Mouse (Mus musculus): ENCODE data around the gene Ptgr2.
"Not testable (repeated sequence)": the region's sequence is repeated elsewhere in the genome, so short reads cannot be mapped to it uniquely, and the experiment has no call there.

Ptgr2 gene

GRCm38 (mm10) chr12:84284885-84285592 is at the start of gene Ptgr2:
Ptgr2 (plus strand) TSS chr12:84285232.
- peak; percentile 96 for DNase-seq

DNA sequence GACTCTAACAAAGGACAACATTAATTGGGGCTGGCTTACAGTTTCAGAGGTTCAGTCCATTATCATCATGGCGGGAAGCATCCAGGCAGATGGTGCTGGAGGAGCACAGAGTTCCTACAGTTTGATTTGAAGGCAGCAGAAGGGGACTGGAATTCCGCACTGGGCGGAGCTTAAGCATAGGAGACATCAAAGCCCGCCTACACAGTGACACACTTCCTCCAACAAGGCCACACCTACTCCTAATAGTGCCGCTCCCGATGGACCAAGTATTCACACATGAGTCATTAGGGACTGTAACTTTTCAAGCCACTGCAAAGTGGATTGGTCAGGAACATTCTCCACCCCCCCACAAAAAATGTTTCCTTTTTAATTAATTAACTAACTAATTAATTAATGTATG is 49.5 kb upstream of the Ptgr2 start:
- no peak for DNase-seq

DNA sequence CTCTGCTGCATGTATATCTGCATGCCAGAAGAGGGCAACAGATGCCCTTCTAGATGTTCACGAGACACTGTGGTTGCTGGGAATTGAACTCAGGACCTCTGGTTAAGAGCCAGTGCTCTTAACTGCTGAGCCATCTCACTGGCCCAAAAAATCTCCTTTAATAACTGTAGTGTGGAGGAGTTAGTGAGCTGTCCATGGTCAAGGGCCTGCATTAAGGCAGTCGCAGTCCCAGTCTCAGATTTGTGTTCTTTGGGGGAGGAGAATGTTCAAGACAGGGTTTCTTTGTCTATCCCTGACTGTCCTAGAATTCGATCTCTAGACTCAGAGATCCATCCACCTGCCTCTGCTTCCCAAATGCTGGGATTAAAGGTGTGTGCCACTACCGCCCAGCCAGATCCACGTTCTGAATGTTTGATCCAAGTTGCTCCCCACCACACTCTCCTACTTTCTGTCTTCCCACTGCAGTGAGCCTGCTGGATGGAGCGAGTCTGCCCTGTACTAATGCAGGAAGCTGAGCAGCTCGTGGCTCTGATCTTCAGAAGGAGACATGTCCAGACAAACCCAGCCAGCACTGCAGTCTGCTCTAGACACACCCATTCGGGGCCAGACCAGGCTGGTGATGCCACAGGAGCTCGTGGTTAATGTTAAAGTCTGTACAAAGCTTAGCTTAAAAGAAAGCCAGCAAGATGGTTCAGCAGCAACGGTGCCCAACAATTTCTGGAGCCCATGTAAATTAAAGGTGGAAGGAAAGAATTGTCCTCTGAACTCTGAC is 48.9 kb upstream of the Ptgr2 start:
- no peak for DNase-seq

GRCm38 (mm10) chr12:84237036-84237435 is 48.0 kb upstream of the Ptgr2 start:
- not testable (repeated sequence) for DNase-seq

GRCm38 (mm10) chr12:84243076-84243770 is 41.8 kb upstream of the Ptgr2 start:
- peak; percentile 15 for DNase-seq

DNA sequence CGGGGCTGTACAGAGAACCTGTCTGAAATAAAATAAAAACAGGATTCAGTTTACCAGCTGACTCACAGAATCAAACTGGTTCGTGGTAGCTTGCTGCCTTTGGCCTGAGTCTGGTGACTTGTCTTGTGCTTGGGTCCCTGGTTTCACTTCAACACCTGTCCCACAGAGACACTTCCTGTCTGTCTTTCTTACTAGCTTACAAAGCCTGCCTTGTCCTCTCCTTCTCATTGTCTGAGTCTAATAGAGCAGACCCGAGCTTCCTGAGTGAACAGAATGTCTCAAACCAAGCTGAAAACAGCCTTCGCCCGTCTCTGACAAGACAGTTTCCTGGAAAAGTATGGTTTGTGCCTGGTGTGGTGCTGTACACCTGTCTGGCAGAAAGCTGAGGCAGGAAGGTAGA is 39.3 kb upstream of the Ptgr2 start:
- DNase-seq, result no peak

GRCm38 (mm10) chr12:84249217-84249616 is 35.8 kb upstream of the Ptgr2 start:
- peak; percentile 32 for DNase-seq

- DNase-seq, result no peak
Measured at GRCm38 (mm10) chr12:84252811-84253210, 32.2 kb upstream of the Ptgr2 start.

GRCm38 (mm10) chr12:84254886-84255285 is 30.1 kb upstream of the Ptgr2 start:
- DNase-seq, result no peak

DNA sequence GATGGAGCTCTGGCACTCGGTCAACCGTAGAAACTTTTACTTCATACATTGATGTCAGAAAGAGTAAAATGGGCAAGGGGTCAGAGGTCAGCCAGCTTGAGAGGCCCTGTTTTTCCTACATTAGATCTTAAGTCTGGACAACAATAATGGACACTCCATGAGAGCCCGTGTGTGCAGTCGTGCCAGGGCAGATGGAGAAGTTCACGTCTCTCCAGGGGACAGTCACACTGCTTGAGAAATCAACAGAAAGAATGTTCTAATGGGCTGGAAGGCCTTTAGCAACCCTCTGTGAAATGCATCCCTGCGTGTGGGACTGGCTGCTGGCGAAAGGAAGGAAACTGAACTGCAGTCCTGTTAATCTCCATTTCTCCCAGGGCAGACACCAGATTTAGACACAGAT is 24.7 kb upstream of the Ptgr2 start:
- DNase-seq, result no peak

DNA sequence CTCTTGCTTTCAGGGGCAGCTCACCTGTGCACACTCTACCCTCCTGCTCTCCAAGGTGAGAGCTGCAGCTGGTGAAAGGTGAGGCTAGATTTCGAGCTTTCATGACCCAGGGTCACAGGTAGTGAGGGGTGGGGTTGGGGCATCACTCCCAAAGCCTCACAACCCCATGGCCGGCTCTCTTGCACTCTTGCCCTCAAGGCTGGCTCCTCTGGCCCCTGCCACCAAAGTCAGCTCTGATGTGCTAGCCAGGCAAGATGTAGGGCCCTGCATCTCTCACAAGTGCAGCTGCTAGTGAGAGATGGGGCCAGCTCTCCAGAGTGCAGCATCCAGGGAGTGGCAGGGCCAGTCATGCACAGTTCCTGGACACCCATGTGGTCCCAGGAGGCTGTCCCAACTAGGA is 17.8 kb upstream of the Ptgr2 start:
- DNase-seq, result no peak

DNA sequence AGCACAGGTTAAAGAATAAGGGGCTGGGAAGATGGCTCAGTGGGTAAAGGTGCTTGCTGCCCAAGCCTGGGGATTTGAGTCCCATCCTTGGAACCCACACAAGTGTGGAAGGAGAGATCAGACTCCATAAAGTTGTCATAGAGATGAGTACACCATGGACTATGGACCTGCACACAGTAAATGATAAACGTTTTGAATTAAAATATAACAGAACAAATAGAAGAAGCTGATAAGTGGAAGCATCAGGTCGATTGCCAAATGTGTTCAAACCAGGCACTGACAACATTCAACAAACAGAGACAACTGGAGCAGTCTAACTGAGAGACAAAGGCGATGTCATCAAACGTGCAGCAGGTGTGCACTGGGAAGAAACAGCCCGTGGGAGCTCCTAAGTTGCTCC is 11.7 kb upstream of the Ptgr2 start:
- DNase-seq, result no peak

DNA sequence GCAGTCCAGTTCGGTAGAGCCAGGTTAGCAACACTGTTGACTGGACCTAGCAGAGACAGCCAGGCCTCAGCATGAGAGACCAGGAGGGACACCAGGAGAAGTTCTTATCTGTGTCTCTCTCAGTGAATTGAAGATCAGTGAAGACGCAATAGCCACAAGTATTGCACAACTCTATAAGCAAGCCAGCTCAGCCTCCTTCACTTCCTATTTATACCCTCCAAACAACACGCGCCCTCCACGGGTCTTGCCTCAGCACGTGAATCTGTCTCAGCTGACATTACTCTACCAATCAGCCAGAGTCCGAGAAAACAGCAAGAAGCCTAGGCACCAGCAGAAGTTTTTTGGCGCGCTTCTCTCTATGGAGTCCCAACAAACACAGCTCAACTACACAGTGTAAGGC is 9.7 kb upstream of the Ptgr2 start:
- DNase-seq, result peak; percentile 34

DNA sequence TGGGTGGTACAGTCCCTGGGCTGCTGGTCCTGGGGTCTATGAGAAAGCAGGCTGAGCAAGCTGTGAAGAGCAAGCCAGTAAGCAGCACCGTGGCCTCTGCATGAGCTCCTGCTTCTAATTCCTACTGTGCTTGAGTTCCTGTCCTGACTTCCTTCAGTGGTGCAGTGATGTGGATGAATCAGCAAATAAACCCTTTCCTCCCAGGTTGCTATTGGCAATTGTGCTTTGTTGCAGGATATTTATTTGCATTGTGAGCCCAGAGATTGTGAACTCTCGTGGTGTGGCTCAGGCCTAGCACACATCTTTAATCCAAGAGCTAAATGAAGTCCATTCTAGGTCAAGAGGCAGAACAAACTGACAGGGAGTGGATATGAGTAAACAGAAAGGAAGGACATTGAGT is 8.7 kb upstream of the Ptgr2 start:
- no peak for DNase-seq

DNA sequence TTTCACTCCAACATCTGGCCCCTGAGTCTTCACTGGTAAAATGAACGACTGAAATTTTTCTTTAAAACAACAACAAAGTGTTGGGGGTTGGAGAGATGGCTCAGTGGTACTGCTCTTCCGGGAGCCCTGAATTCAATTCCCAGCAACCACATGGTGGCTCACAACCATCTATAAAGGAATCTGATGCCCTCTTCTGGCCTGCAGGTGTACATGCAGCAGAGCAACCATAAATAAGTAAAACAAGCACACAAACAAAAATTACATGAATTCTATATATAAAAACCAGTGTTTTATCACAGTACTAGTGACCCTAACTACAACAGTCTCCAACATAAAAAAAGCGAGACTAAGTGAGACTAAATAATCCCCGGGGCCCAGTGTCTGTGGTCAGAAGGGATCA is 8.2 kb upstream of the Ptgr2 start:
- no peak for DNase-seq

DNA sequence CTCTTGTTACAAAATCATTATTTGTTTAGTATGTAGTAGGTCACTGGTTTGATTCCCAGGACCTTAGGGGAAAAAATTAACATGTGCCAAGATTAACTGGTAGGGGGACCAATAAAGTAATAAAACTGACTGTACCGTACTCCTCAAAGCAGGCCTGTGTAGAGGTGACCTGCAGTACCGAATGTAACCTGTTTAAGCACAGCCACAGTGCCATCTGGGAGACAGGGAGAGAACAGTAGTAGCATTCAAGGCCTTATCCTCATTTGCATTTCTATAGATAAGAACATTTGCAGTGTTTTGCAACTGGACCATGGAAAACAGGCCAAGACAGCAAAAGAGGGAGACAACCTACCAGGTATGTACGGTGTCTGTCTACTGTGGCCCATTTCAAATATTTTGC is 7.2 kb upstream of the Ptgr2 start:
- DNase-seq, result no peak

GRCm38 (mm10) chr12:84278901-84279300 is 6.1 kb upstream of the Ptgr2 start:
- DNase-seq, result peak; percentile 49

GRCm38 (mm10) chr12:84284391-84284790 is 641 bp upstream of the Ptgr2 start:
- DNase-seq, result no peak

- DNase-seq, result no peak
Measured at GRCm38 (mm10) chr12:84285593-84285968, 549 bp downstream of the Ptgr2 start.

- no peak for DNase-seq
Measured at GRCm38 (mm10) chr12:84288461-84288860, 3.4 kb downstream of the Ptgr2 start.

DNA sequence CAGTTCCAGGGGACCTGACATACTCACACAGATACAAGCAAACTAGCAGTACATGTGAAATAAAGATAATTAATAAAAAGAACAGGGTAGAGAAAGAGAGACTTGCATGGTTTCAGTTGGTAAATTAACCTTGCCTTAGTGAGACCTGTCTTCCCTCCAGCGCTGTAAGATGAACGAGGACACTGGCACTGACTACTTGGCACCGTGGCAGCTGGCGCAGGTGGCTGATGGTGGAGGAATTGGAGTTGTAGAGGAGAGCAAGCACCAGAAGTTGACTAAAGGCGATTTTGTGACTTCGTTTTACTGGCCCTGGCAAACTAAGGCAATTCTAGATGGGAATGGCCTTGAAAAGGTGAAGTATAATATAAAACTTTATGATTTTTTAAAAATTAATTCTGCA is 12.8 kb downstream of the Ptgr2 start:
- no peak for DNase-seq

- DNase-seq, result no peak
Measured at GRCm38 (mm10) chr12:84299265-84299664, 14.2 kb downstream of the Ptgr2 start.

- DNase-seq, result no peak
Measured at GRCm38 (mm10) chr12:84304101-84304500, 19.1 kb downstream of the Ptgr2 start.

GRCm38 (mm10) chr12:84304554-84304953 is 19.5 kb downstream of the Ptgr2 start:
- no peak for DNase-seq

Data from layer of hippocampus, adult 9-11 months (tissue).